Mouse (Mus musculus) intestine, postnatal 0 days (tissue): Measurements from ENCODE around the gene Plekhh3. TPM values are rescaled to one million over a fixed set of nuclear protein-coding genes. Genes with fewer than 3 reads are reported as not detected.

ENCODE experiments used
- ATAC-seq: fragments of 200-750 bp; cut with Nextera tagmentation; 2 replicates; pipeline ENCODE4 v1.8.0; 2017; ENCODE audit warnings: mild to moderate bottlenecking, moderate TSS enrichment, moderate library complexity
- H3K27ac ChIP-seq: fragments of 300-500 bp; sonication (generic); 2 replicates; pipeline ENCODE4 v1.5.1; 2014; ENCODE audit warnings: mild to moderate bottlenecking, low read depth, low read length, moderate library complexity
- H3K27me3 ChIP-seq: fragments of 300-500 bp; sonication (generic); replicated peaks from 2 replicates; pipeline ENCODE4 v1.6.1; 2014; ENCODE audit warnings: low read length, mixed read lengths; ENCODE audit not compliant: control insufficient read depth, insufficient read depth
- H3K36me3 ChIP-seq: fragments of 300-500 bp; sonication (generic); 2 replicates; pipeline ENCODE4 v1.6.1; 2014; ENCODE audit warnings: mild to moderate bottlenecking, moderate library complexity; ENCODE audit not compliant: control insufficient read depth, insufficient read depth
- H3K4me1 ChIP-seq: fragments of 300-500 bp; sonication (generic); replicated peaks from 2 replicates; pipeline ENCODE4 v1.6.1; 2014; ENCODE audit warnings: antibody characterized with exemption, low read length, mixed read lengths; ENCODE audit not compliant: control insufficient read depth, insufficient read depth
- H3K4me2 ChIP-seq: fragments of 300-500 bp; sonication (generic); replicated peaks from 2 replicates; pipeline ENCODE4 v1.6.1; 2014; ENCODE audit warnings: low read depth, mild to moderate bottlenecking, moderate library complexity
- H3K4me3 ChIP-seq: fragments of 300-500 bp; sonication (generic); 2 replicates; pipeline ENCODE4 v1.5.1; 2014; ENCODE audit warnings: low read depth, low read length
- H3K9ac ChIP-seq: fragments of 300-500 bp; sonication (generic); 2 replicates; pipeline ENCODE4 v1.6.1; 2014; ENCODE audit warnings: mild to moderate bottlenecking, low read depth, low read length
- H3K9me3 ChIP-seq: fragments of 300-500 bp; sonication (generic); 2 replicates; pipeline ENCODE4 v1.6.1; 2016; ENCODE audit warnings: mixed run types; ENCODE audit not compliant: control insufficient read depth
- CTCF ChIP-seq: sonication (generic); IDR thresholded peaks from 2 replicates; pipeline ENCODE4 v1.5.1; 2016; ENCODE audit warnings: low read depth, mild to moderate bottlenecking, control low read depth, antibody characterized with exemption, moderate library complexity
- WGBS: fragments of 180-500 bp; shearing (Covaris S2); extraction: QIAGEN DNeasy Blood & Tissue Kit; methylation state at CpG from one replicate; pipeline ENCODE4 v1.1.7; 2014; 5-methylcytosine and 5-hydroxymethylcytosine counted together
- polyA plus RNA-seq: library from polyadenylated mRNA; unstranded; fragments of >200 nt; fragmentation: Nextera tagmentation; extraction: Ambion mirVana; gene quantifications from 2 replicates; pipeline ENCODE4 v1.2.1, GENCODE M21; 2015

Plekhh3 gene
- polyA plus RNA-seq, 1 experiment from 2014 or later, result 7.8 TPM

- Histone ChIP-seq H3K4me3 (peak within 1 kb of the TSS; percentile 32), H3K27ac (no peak within 1 kb of the TSS)
Measured at GRCm38 (mm10) chr11:101155728-101156371, 15.3 kb downstream of the Plekhh3 start, which contains the start of gene Tubg2. Gene Tubg2 (plus strand): TSS chr11:101155907.

DNA sequence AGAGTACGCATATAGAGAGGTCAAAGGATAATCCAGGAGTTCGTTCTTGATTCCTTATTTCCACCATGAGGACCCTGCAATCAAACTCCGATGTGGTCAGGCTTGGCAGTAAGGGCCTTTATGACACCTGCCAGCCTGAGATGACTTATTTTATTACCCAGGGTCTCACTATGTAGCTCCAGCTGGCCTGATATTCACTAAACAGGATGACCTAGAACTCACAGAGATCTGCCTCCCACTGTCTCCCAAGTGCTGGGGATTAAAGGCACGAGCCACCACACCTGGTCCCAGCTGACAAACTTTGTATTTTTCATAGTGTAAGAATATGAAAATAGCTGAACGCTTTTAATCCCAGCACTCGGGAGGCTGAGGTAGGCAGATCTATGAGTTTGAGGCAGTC is 16.0 kb downstream of the Plekhh3 start:
- Histone ChIP-seq H3K36me3 (no peaks in the 10 kb centered on the region), H3K27me3 (no peaks in the 10 kb centered on the region), H3K9me3 (no peaks in the 10 kb centered on the region), H3K4me2 (no peak overlapping the region), H3K4me1 (no peaks in the 10 kb centered on the region), H3K9ac (no peak overlapping the region), H3K4me3 (no peak overlapping the region), H3K27ac (no peak overlapping the region)
- 67% methylated on average over 6 of the region's 6 CpGs for WGBS
- no peak for ATAC-seq
- TF ChIP-seq CTCF, result no peak

More at GRCm38 (mm10) chr11:101155728-101156371, 15.3 kb downstream of the Plekhh3 start, which contains the start of gene Tubg2:
- TF ChIP-seq CTCF, result peak; percentile 20; the same call in 1 of the 2 replicates
- Histone ChIP-seq H3K4me2 (peak within 1 kb of the TSS; percentile 69), H3K36me3 (no peaks in the 10 kb centered on the region), H3K27me3 (no peaks in the 10 kb centered on the region), H3K4me1 (no peaks in the 10 kb centered on the region), H3K9ac (peak within 1 kb of the TSS; percentile 31; the same call in 1 of the 2 replicates), H3K9me3 (no peaks in the 10 kb centered on the region)
- 4% methylated on average over 36 of the region's 36 CpGs for WGBS
- ATAC-seq, result peak; percentile 44

DNA sequence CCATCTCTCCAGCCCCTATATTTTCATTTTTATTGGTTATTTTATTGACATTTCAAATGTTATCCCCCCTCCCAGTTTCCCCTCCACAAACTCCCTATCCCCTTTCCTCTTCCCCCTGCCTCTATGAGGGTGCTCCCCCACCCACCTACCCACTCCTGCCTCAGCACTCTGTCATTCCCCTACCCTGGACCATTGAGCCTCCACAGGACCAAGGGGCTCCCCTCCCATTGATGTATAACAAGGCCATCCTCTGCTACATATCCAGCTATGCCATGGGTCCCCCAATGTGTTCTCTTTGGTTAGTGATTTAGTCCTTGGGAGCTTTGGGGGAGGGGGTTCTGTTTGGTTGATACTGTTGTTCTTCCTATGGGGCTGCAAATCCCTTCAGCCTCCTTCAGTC is 16.5 kb downstream of the Plekhh3 start:
- ATAC-seq, result no peak
- no peak for TF ChIP-seq CTCF
- Histone ChIP-seq H3K36me3 (no peaks in the 10 kb centered on the region), H3K9ac (no peak overlapping the region), H3K9me3 (no peaks in the 10 kb centered on the region), H3K4me1 (no peaks in the 10 kb centered on the region), H3K4me2 (no peak overlapping the region), H3K27me3 (no peaks in the 10 kb centered on the region), H3K27ac (no peak overlapping the region), H3K4me3 (no peak overlapping the region)

DNA sequence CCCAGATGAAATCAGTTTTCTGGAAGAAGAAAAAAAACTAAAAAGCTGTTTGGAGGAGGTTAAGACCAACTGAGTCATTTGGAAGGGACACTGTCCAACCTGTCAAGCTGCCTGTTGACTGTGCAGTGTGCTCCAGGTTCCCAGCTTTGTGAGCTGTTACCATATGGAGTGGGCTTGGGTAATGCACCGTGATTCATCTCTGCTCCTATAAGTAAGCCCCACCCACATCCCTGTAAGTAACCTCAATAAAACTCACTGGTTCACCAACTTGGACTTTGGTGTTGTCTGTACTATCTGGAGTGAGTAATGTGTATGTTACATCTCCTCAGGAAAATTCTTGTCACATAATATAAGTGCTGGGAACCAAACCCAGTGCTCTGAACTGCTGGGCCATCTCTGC is 18.3 kb downstream of the Plekhh3 start:
- WGBS, result 40% methylated on average over 1 of the region's 1 CpGs
- ATAC-seq, result peak; percentile 72
- Histone ChIP-seq H3K9ac (no peak overlapping the region), H3K4me1 (no peaks in the 10 kb centered on the region), H3K36me3 (no peaks in the 10 kb centered on the region), H3K4me3 (no peak overlapping the region), H3K27ac (no peak overlapping the region), H3K27me3 (no peaks in the 10 kb centered on the region), H3K9me3 (no peaks in the 10 kb centered on the region), H3K4me2 (no peak overlapping the region)
- no peak for TF ChIP-seq CTCF

DNA sequence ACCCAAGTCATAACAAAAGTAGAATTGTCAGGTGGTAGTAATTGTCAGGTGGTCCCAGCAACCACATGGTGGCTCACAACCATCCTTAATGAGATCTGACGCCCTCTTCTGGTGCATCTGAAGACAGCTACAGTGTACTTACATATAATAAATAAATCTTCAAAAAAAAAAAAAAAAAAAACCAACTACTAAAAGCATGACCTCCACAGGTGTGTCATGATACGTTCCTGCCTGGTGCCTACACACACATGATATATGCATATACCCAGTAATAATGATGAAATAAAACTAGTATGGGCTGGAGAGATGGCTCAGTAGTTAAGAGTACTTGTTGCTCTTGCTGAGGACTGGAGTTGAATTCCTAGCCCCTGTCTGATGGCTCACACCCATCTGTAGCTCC is 20.1 kb downstream of the Plekhh3 start:
- H3K4me3 ChIP-seq, result no peak overlapping the region
- no peaks in the 10 kb centered on the region for H3K9me3 ChIP-seq
- 63% methylated on average over 2 of the region's 2 CpGs for WGBS
- no peak overlapping the region for H3K27ac ChIP-seq
- no peak for ATAC-seq
- H3K9ac ChIP-seq, result no peak overlapping the region
- no peak overlapping the region for H3K4me2 ChIP-seq
- no peak for TF ChIP-seq CTCF
- no peaks in the 10 kb centered on the region for H3K36me3 ChIP-seq
- H3K4me1 ChIP-seq, result no peaks in the 10 kb centered on the region
- H3K27me3 ChIP-seq, result no peaks in the 10 kb centered on the region

- TF ChIP-seq CTCF, result no peak
- ATAC-seq, result no peak
- no peaks in the 10 kb centered on the region for H3K27me3 ChIP-seq
- no peak overlapping the region for H3K4me3 ChIP-seq
- no peak overlapping the region for H3K9ac ChIP-seq
- H3K9me3 ChIP-seq, result no peaks in the 10 kb centered on the region
- H3K4me2 ChIP-seq, result no peak overlapping the region
- WGBS, result 32% methylated on average over 9 of the region's 9 CpGs
- H3K36me3 ChIP-seq, result no peaks in the 10 kb centered on the region
- no peaks in the 10 kb centered on the region for H3K4me1 ChIP-seq
- H3K27ac ChIP-seq, result 0 out of 2 replicates have a peak overlapping the region, but pooled peaks have one; percentile 0
Measured at GRCm38 (mm10) chr11:101149178-101150105, 21.7 kb downstream of the Plekhh3 start.
